Mouse (Mus musculus): ENCODE results near the gene Btbd11.

DNA sequence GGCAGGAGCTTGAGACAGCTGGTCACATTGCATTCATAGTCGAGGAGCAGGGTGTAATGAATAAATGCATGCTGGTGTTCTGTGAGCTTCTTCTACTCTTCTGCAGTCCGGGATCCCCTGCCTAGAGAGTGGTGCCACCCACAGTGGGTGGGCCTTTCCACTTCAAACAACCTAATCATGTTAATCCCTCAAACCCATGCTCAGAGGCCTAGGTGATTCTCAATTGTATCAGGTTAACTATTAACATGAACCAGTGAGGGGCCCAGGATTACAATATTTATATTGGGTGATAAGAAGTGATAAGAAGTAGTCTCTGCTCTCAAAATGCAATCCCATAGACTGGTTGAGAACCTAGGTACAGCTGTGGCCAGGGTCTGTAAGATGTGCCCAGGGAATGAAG is 39.1 kb downstream of the Btbd11 start:
- no peak for TF ChIP-seq CTCF (IDR thresholded peaks at IDR 0.05; ENCODE audit: low read depth, low read length)
- no peak for TF ChIP-seq POLR2A (IDR thresholded peaks at IDR 0.05; ENCODE audit: borderline replicate concordance, low read depth, low read length)
